Mouse (Mus musculus) lung, postnatal 14 days (tissue): Measurements from ENCODE around the gene Azi2.

ENCODE experiments used
- DNase-seq: peaks from one replicate; pipeline ENCODE4 v3.0.0; 2021

The Azi2 gene

DNA sequence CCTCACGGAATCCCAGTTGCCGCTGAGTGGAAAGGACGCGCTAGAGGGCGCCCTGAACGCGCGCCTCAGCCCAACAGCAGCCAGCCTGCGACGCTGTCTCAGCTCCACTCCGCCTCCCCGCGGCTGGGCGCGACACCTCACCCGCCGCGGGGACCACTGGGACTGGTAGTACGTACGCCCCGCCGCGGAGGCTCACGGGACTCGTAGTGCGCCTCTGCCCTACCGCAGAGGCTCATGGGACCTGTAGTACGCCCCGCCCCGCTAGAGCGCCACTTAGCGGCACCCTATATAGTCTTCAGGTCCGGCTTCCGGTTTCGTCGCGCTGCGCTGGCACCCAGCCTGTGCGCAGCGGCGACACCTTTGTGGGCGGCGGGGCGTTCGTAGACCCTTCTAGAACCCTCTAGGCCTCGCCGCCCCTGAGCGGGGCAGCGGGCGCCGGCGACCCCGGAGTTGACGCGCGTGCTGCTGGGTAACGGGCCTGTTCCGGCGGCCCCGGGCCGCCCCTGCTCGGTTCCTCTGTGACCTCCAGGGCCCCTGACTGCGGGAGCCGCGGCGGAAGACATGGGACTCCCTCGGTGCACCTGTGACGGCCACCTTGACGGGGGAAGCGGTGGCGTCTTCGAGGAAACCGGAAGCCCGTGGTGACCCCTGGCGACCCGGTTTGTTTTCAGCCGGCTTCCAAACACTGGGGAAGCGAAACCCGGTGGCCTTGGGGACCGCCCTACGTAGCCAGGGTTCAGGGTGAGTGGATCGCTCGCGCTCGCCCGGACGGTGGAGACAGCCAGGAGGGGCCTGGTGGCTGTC is at the start of gene Azi2:
Azi2 (plus strand) TSS at position 282 of the 804 bp plus-strand sequence.
- DNase-seq = peak; percentile 98

DNA sequence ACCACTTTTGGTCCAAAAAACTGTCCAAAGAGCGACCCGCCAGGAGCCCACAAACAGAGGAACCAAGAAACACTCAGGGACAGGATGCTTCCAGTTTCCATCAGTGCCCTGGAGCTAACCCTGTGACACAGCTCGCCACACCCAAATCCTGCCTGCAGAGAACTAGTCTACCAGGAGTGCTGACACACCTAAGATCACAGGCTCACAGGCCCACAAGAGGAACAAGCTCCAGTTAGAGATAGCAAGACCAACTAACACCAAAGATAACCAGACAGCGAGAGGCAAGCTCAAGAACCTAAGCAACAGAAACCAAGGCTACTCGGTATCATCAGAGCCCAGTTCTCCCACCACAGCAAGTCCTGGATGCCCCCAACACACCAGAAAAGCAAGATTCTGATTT is 43.7 kb upstream of the Azi2 start:
- no peak for DNase-seq

DNA sequence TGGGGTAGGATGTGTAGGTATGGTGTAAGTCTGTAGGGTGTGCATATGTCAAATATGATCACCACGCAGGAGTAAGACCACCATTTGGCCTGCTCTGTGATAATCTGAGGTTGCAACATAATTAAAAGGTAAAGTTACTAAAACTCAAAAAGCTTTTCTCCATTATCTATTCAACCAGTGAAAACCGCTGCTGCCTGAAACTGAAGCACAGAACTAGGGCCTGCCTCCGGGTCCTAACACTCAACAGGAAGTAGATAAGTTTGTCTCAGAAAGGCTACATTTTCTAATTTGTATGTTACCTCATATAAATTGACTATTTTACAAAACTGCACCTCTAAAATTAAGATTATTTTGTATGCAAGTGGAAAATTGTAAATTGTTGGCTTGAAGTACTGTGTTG is 38.8 kb upstream of the Azi2 start:
- DNase-seq = no peak

DNA sequence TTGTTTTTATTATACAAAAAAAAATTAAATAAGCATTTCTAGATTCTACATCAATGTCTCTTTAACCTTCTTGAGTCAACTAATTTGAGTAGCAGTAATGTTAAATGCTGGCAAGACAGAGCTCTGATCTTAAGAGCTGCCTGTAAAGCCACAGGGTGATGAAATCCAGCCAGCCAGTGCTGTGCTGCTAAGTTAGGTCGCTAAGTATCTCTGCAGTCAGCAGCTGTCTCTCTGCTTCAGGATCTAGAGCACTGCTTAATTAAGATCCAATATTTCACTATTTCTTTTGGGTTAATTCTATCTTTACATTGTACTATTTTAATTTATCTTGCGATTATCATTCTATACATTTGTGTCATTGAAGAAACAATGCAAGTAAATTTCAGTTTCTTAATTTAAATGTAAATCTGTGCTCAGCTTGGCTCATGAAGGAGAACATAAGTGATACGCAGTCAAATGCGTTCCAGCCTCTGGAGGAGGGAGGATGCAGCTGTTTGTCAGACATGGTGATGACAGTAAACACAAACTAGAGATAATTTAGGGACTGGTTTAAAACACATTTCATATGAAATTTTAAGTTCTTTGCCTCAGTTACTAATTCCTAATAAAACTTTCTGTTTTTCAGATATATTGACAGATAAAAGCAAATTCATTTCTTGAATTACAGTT is 36.9 kb upstream of the Azi2 start:
- no peak for DNase-seq

DNA sequence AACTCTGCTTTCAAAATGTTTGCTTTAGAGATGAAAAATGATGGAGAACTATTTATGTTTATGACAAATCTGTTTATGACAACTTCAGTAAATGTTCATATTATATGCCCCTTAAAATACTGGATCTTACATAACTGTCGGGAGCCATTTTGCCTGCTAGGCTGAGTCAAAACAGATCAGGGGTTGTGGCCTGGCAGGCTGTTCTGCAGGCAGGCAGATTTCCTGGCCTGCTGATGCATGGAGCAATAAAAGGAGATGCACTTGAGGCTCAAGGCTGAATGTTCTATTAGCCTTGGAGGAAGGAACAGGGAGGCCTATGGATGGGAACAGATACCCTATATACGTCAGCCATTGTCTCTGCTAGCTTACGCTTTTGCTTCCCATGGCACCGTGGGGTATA is 36.4 kb upstream of the Azi2 start:
- DNase-seq = no peak

DNA sequence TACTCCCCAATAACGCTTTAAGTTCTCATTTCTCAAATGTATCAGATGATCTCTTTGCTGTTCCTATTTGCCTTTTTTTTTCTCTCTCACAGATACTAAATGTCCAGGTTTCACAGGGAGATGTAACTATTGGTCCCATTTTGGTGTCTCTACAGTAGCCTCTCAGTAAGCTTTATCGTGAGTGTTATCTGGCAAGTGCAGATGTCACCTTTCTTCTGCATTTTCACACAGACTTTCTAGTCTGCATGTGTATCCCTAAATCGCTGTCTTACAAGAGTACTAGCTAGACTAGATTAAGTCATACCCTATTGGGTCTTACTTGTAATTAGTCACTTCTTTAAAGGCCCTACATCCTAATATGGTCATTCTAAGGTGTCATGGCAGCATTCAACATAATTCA is 27.4 kb upstream of the Azi2 start:
- no peak for DNase-seq

DNA sequence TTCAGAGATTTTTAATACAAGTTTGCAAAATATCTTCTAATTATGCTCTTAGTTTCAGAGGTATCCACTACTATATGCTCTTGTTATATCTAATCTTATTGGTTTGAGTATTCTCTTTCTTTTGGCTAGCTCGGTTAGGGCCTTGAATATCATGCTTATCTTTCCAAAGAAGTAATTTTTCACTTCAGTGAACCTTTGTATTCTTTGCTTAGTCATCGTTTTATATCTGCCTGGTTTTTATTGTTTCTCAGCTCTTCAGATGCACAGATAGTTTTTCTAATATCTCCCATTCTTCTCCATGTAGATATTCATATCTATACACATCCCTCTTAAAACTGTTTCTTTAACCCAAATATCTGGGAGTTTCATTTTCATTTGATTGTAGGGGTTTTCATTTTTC is 15.3 kb upstream of the Azi2 start:
- no peak for DNase-seq

DNA sequence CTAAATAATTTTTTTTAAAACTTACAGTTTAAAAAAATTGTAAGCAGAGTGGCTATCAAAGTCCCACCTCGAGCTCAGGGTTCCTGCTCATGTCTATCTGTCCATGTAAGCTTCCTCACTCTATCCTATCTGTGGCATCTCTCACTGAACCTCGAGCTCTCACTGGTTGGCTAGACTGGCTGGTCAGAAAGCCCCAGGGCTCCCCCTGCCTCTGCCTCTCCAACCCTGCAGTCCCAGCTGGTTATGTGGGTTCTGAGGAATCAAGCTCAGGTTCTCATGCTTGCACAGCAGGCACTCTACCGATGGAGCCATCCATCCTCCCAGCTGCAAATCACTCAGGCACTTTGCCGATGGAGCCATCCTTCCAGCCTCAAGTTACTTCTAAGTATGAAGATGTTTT is 10.8 kb upstream of the Azi2 start:
- DNase-seq = no peak

DNA sequence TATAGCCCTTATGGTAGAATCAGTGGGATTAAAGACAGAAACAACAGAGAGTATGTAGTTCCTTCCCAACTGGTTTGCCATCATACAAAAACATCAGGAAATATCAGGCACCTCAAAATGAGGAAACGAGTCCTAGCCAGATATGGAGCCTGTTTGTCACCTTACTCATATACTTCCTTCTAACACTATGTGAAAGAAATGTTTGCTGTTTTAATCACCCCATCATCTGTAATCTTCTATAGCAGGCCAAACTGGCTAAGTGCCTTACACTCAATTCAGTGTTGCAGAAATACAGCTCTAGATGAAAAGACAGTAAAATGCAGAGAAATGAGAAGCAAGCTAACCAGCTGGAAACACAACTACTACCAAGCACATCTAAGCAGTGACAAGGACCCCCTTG is 10.0 kb upstream of the Azi2 start:
- no peak for DNase-seq

DNA sequence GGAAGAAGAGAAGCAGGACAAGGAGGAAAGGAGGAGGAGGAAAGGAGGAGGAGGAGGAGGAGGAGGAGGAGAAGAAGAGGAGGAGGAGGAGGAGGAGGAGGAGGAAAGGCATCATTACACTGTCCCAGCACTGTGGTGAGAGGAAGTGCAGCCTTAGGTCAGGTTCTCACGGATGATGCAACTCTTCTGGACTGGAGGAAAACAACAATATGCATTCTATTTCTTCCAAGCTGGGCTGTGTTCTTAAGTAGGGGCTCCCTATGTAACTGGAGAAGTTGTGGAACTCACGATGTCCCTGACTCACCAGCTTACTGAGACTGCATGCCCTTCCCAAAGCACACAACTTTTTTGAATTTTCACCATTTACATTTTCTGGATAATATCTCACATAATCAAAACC is 8.6 kb upstream of the Azi2 start:
- DNase-seq = no peak

DNA sequence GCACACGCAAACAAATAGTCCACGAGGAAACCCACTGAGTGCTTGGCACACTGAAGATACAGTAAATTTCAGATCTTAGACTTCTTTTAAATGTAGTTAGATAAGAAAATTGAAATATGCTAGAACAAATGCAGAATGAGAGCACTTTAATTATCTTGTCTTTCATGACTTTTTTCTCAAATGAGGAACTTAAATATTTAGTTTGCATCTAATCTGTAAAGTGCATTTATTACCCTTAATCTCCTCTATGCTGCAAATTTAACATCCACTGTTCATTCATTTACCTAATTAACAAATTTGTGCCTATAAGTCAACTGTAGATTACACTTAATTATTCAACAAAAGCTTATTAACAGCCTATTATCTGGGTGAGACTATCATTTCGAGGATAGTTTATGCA is 5.3 kb upstream of the Azi2 start:
- DNase-seq = no peak

DNA sequence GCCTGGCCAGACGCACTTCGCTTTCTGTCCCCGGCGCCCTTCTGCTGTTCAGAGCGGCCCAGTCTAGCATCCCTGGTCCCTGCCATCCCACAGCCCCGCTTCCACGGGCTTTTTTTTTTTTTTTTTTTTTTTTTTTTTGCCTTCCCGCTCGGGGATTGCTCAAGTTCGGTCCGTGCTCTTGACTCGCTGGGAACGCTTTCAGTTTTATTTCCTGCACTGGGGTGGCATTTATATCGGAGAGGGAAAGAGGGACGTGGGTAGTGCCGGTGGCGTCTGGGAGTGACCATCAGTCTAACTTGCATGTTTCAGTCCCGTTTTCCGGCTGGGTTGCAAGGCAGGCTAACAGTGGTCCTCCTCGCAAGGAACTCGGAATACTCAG is 712 bp downstream of the Azi2 start:
- DNase-seq = no peak

DNA sequence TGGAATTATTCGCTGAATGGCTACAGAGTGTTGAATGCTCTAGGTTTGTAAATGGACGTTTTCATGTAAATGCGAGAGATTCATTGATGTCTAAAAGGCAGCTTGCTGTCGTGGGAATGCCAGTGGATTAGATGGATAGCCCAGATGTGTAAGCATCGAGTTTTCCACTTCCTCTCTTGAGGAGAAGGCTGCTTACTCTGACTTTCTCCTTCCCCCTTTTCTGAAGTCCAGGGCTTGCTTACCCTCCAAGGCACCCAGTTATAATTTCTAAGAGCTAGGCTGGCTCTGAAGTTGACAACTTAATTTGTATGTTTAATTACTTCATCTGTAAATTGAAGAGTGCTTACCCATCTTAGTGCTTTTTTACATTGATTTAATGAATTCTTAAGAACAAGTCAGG is 1.3 kb downstream of the Azi2 start:
- no peak for DNase-seq

DNA sequence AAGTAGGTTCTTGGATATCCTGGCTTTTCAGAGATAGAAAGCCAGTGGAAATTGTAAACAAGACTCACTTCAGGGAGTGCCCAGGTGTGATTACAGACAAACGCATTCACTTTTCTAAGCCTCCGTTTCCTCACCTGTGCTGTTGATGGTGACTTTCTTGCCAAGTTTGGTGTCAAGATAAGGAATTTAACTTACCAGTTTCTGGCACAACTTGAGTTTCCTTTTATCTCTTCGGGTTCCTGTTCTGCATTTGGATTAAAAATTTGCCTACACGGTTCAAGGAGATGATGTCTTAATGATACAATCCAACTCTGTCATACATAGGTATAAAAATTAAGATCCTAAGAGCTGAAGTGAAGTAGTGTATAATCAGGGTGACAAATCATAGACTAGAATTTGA is 2.4 kb downstream of the Azi2 start:
- DNase-seq = no peak

DNA sequence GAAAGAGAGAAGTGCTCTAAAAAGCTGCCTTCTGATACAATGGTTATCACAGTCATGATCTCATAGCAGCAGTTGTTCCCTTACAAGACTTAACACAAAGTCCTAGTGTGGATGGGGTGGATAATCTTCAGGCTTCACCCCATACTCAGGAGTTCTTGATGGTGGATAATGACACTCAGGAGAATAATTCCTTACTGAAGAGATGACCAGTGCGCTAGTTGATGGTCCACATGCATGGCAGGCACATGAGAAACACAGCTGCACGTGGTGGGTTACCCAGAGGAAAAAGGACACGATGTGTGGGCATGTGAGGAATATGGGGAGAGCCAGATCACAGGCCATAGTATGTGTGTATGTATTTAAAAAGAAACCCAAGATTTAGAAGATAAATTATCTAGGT is 3.3 kb downstream of the Azi2 start:
- DNase-seq = no peak

DNA sequence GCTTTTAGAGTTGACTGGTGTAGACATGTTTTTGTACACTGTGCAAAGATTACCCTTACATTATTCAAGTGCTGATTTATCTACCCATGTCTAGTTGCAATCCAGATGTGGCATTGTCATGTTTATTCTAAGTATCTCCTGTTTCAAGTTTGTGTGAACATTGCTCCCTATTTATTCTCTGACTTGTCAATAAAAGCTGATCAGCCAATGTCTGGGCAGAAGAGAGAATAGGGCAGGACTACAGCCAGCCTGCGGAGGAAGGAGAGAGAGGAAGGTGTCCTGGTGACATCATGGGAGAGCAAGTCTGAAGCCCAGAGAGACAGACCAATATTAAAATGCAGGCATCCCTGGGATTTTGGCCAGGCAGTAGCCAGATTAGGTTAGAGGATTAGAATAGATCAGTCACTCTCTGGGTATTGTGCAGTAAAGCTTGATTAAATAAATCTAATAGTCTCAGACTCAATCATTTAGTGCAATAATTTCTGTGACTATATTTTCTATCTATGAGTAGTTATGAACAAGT is 4.8 kb downstream of the Azi2 start:
- DNase-seq = no peak

DNA sequence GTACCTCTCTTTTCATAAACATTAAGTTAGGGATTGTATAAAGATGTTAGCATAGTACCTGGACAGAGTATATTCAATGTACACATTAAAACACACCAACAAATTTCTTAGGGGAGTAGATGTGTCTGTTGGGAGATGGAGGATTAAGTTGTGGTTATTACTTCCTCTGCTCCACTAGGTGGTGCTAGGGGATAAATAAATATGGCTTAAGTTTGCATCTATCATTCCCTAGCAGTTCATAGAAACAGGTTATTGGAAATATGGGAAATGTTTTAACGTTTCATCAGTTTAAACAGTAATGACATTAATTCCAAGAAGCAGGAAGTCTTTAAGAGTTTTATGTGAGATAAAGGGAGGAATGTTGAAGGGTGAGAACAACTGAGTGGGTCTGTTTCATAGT is 13.0 kb downstream of the Azi2 start:
- DNase-seq = no peak

DNA sequence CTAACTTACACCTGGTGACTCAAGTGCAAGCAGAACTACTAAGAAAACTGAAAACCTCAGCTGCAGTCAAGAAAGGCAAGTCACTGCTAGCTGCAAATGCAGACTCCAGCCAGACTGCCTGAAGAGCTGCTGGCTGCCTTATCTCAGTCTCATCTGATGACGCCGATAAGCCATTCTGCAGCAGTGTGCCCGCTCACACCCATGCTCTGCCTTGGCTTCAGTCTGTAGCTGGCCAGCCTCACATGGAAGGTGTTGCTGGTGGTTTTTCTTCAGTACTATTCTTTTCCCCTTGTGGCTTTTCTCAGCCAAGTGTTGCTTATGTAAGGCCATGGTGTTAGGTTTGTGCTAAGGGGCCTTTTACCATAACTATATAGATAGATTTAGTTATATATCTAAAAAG is 18.8 kb downstream of the Azi2 start:
- DNase-seq = no peak

DNA sequence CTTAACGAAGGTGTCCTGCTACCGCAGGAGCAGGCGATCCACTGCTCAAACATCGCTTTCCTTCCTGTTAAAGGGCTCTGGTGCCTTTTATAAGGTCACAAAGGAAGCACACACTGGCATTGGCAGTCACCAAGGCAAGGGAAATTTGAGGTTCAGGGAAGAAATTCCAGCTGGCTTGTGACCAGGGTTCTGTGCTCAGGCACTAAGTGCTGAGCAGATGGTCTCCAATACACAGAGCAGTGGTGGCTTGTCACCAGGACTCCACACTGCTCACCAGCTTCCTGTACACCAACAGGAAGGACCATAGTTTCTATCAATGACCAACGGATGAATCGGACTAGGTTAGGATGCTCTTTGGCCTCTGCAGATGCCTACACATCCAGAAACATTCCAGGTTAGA is 30.1 kb downstream of the Azi2 start:
- no peak for DNase-seq

DNA sequence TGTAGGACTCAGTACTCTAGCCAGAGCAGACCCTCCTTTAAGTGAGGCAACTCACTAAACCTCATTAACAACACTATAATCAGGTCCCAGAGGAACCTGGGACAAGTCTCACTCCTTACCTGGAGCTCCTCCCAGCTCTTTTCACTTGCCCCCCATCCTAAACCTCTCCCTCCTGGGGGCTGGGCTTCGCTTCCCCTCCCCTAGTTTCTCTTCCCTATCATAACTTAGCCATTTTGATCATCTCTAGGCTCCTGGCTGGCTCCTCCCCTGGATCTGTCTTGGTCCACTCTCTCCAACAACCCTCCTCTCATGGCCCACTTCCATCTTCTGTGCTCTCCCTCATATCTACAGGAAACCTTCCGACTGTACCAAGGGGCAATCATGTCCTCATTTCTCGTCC is 31.0 kb downstream of the Azi2 start:
- DNase-seq = no peak

DNA sequence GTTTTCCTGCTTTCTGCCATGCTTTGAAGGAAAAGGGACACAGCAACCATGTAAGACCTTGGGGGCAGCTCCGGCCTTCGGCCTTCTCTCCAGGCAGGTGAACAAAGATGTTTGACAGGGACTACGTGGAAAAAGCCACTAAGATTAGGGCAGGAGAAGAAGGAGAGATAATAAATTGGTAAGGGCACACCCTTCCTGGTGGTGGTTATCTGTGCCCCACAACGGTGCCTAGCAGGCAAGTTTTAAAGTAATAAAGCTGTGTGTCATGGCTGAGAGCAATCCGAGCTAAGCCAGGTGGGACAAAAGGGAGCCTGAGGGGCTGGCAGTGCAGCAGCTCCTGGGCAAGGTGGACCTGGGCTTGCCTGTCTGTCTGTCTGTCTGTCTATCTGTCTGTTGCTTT is 31.8 kb downstream of the Azi2 start:
- DNase-seq = no peak

DNA sequence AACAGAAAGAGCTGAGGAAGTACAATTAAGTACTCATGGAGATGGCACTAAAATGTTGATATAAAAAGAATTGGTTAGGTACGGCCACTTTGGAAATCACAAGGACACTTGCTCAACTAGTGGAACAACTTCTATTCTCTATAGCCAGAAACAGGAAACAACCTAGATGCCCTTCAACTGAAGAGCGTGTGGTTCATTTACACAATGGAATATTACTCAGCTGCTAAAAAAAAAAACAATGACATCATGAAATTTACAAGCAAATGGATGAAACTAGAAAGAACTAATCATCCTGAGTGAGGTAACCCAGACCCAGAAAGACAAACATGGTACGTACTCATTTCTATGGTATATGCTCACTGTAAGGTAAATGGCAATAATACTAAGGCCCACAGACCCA is 33.1 kb downstream of the Azi2 start:
- DNase-seq = no peak

DNA sequence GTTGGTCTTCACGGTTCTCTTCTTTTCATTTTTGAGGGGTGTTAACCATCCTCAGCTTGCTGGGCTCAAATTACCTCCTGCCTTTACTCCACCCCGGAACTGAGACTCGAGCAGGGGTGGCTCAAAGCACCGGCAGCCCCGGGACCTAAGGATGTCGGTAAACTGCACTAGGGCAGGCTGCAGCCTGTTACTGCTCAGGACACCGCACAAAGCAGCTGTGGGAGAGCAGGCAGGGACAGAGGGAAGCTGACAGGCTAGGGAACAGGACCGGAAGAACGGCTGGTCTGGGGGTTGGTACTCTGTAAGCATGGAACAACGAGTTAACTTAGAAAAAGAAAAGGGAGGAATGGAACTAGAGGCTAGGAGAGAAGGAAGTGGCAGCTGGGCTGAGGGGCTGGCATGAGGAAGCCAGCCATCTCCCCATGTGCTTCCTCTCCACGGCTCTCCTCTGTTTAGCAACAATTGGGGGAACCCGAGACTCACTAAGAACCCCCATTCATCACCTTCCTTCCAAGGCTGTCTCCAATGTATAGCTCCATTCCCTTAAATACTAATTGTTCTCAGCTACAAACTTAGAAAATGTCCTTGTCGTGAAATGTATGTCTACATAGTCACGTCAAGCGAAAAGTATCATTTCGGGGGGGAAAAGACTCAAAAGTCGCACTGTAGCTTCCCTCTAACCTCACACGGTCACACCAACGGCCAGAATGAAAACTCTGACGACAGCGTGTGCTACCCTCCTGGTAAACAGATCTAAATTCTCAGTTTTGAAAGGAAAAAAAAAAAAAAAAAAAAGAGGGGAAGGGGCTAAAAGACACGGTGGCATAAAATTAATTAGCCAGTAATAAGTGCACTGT is 42.5 kb downstream of the Azi2 start:
- no peak for DNase-seq

DNA sequence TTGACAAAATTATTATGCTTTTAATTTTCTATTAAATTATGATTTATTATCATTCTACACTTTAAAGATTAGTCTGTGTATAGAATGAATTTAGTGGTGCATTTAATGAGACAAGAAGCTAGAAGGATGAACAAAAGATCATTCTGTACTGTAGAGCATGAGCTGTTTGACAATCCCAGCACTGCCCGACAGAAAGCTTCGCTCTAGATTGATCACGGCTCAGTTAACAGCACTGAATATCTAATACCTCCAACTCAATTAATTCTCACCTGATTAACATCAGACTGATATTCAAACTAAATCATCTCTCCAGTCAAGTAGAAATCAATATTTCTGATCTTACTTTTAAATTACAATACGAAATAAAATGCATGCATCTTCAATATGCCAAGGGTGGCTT is 43.5 kb downstream of the Azi2 start:
- no peak for DNase-seq
